Mouse (Mus musculus): ENCODE data around the gene Gm20662.

DNA sequence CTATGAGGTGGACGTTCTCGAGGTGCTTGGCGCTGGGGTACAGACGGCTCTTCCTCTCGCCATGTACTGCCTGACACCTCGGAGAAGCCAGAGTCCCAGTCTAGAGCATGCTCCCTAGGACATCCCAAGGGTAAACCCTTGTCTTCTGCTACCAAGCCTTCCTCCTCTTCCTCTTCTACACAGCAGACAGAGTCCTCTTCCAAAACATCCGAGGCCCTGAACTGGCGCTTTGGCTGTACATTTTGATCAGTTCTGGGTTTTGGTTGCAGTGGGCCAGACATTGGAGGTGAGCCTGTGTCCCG is 11.4 kb upstream of the Gm20662 start:
- TF ChIP-seq POLR2A (IDR thresholded peaks at IDR 0.05; ENCODE audit: insufficient read depth, low read depth, low read length) = no peak
- TF ChIP-seq CTCF (IDR thresholded peaks at IDR 0.05; ENCODE audit: insufficient read depth, low read depth, low read length) = no peak
